Comparison of ENCODE assay signal across 27 mouse cellular contexts in genomic region chr2:106825461-106825860, GRCm38 (mm10).
"Had no signal": no experiment of that assay in that cellular context is flagged by ENCODE, and none has a peak within 500 bp of the region (broad histone marks: within the 10 kb centered on the region; RNA-seq: fewer than 3 reads in every experiment).

No protein-coding gene starts in this region.

- DNase-seq: gastrocnemius, postnatal 14 days; gastrocnemius, postnatal 36 days; heart, adult 2 months; heart, postnatal 14 days; heart, postnatal 4 days; kidney, adult 11 months; kidney, adult 2 months; kidney, adult 9 months; kidney, postnatal 14 days; kidney, postnatal 36 days; layer of hippocampus, adult 9-11 months; liver had no signal

- H3K9ac ChIP-seq: heart, embryonic 13.5 days; heart, embryonic 15.5 days; hindbrain, embryonic 12.5 days; hindbrain, embryonic 15.5 days; kidney, embryonic 15.5 days; limb, embryonic 12.5 days; liver, embryonic 14.5 days had no signal

- H3K9me3 ChIP-seq: heart, embryonic 13.5 days; heart, embryonic 15.5 days; hindbrain, embryonic 10.5 days; hindbrain, embryonic 12.5 days; hindbrain, embryonic 15.5 days; kidney, embryonic 15.5 days; limb, embryonic 10.5 days; limb, embryonic 12.5 days had no signal

- ATAC-seq: hindbrain, postnatal 0 days; intestine, embryonic 16.5 days had no signal

- H3K27me3 ChIP-seq: heart, embryonic 13.5 days; hindbrain, embryonic 15.5 days; kidney, embryonic 15.5 days; limb, embryonic 12.5 days had no signal

- H3K4me3 ChIP-seq: heart, adult 2 months; heart, embryonic 13.5 days; heart, embryonic 15.5 days; hindbrain, embryonic 10.5 days; hindbrain, embryonic 12.5 days; hindbrain, embryonic 15.5 days; kidney, embryonic 15.5 days; left cerebral cortex, adult 2 months; limb, embryonic 10.5 days; limb, embryonic 12.5 days had no signal

- H3K27ac ChIP-seq: heart, adult 2 months; heart, embryonic 13.5 days; heart, embryonic 15.5 days; hindbrain, embryonic 10.5 days; hindbrain, embryonic 12.5 days; hindbrain, embryonic 15.5 days; hindbrain, postnatal 0 days; kidney, embryonic 15.5 days; kidney, postnatal 0 days; left cerebral cortex, adult 2 months; limb, embryonic 10.5 days; limb, embryonic 12.5 days; liver, embryonic 14.5 days had no signal

- H3K4me2 ChIP-seq: heart, embryonic 11.5 days; heart, embryonic 13.5 days; heart, embryonic 15.5 days; hindbrain, embryonic 12.5 days; hindbrain, embryonic 15.5 days; kidney, embryonic 15.5 days; limb, embryonic 12.5 days; liver, embryonic 11.5 days had no signal

- H3K36me3 ChIP-seq: heart, embryonic 15.5 days; hindbrain, embryonic 10.5 days; hindbrain, embryonic 12.5 days; hindbrain, embryonic 15.5 days; kidney, embryonic 15.5 days; limb, embryonic 12.5 days had no signal
